Mouse (Mus musculus): ENCODE results near the gene Spon1. TPM values are rescaled to one million over a fixed set of nuclear protein-coding genes. Genes with fewer than 3 reads are reported as not detected.

Gene Spon1
- polyA plus RNA-seq (2015; fragmentation: Nextera tagmentation; extraction: Ambion mirVana) = 5.1 TPM in 2 replicates

GRCm38 (mm10) chr7:113765667-113766497 lies at the start of gene Spon1:
Gene Spon1, plus strand, starts transcription at chr7:113765998.

